13 mouse cellular contexts compared by ENCODE assay signal in genomic region chr12:86181320-86181751, GRCm38 (mm10).
DNase-seq lines count a peak whose midpoint lies in the region; ATAC-seq and TF ChIP-seq lines count a peak whose summit lies in the region.
"Had no signal": no experiment of that assay in that cellular context is flagged by ENCODE, and none has a peak within 500 bp of the region (broad histone marks: within the 10 kb centered on the region; RNA-seq: fewer than 3 reads in every experiment).

No protein-coding gene starts in this region.

- H3K27me3 ChIP-seq in forebrain, embryonic 10.5 days (ENCODE audit: poor library complexity, severe bottlenecking) = peaks cover 10% of the 10 kb centered on the region; the same call in 1 of the 2 replicates
- H3K27me3 ChIP-seq in hindbrain, embryonic 15.5 days = no peaks in the 10 kb centered on the region
- 0 out of 2 replicates have a peak, but pooled peaks cover 4% of the 10 kb centered on the region for H3K27me3 ChIP-seq in neural tube, embryonic 12.5 days (replicated peaks)
- H3K27me3 ChIP-seq in kidney, adult 2 months (replicated peaks; ENCODE audit: control insufficient read depth, insufficient read depth, low read length) = no peaks in the 10 kb centered on the region
- H3K27me3 ChIP-seq: heart, embryonic 12.5 days had no signal

- peaks cover 36% of the 10 kb centered on the region for H3K4me1 ChIP-seq in forebrain, embryonic 10.5 days
- H3K4me1 ChIP-seq in hindbrain, embryonic 15.5 days (replicated peaks) = peaks cover 27% of the 10 kb centered on the region
- peaks cover 20% of the 10 kb centered on the region for H3K4me1 ChIP-seq in neural tube, embryonic 12.5 days
- no peaks in the 10 kb centered on the region for H3K4me1 ChIP-seq in kidney, adult 2 months (ENCODE audit: control insufficient read depth, insufficient read depth, low read length)

- peak; percentile 51 for DNase-seq in ZHBTc4 (ENCODE audit: low read depth, low spot score)
- DNase-seq in forebrain, embryonic 10.5 days (ENCODE audit: extremely low spot score, low spot score) = no peak
- no peak for DNase-seq in kidney, adult 2 months
- DNase-seq in right cerebral cortex, adult 2 months (ENCODE audit: low spot score in 2 of 2) = no peak
- DNase-seq: lung, embryonic 14.5 days; right cerebral cortex, postnatal 25 days had no signal

- H3K9ac ChIP-seq in hindbrain, embryonic 15.5 days = no peak overlapping the region
- no peak overlapping the region for H3K9ac ChIP-seq in neural tube, embryonic 12.5 days
- H3K9ac ChIP-seq: heart, embryonic 12.5 days; limb, embryonic 12.5 days; lung, embryonic 14.5 days had no signal

- no peaks in the 10 kb centered on the region for H3K36me3 ChIP-seq in forebrain, embryonic 10.5 days (replicated peaks)
- no peaks in the 10 kb centered on the region for H3K36me3 ChIP-seq in hindbrain, embryonic 15.5 days
- H3K36me3 ChIP-seq in neural tube, embryonic 12.5 days = no peaks in the 10 kb centered on the region
- H3K36me3 ChIP-seq in kidney, adult 2 months (ENCODE audit: control insufficient read depth, insufficient read depth, low read length) = no peaks in the 10 kb centered on the region
- H3K36me3 ChIP-seq: heart, embryonic 12.5 days; limb, embryonic 12.5 days had no signal

- no peak overlapping the region for H3K4me2 ChIP-seq in hindbrain, embryonic 15.5 days
- H3K4me2 ChIP-seq in neural tube, embryonic 12.5 days (replicated peaks) = 0 out of 2 replicates have a peak overlapping the region, but pooled peaks have one; percentile 15
- H3K4me2 ChIP-seq: heart, embryonic 12.5 days; limb, embryonic 12.5 days; lung, embryonic 14.5 days had no signal

- TF ChIP-seq CTCF in kidney, adult 2 months (conservative IDR thresholded peaks at IDR 0.05; ENCODE audit: insufficient read depth, insufficient read length, low read depth, low read length) = no peak

- no peak for TF ChIP-seq POLR2A in kidney, adult 2 months (IDR thresholded peaks at IDR 0.05; ENCODE audit: low read depth, low read length)

- no peaks in the 10 kb centered on the region for H3K9me3 ChIP-seq in forebrain, embryonic 10.5 days
- no peaks in the 10 kb centered on the region for H3K9me3 ChIP-seq in hindbrain, embryonic 15.5 days
- H3K9me3 ChIP-seq in neural tube, embryonic 12.5 days = no peaks in the 10 kb centered on the region
- H3K9me3 ChIP-seq: heart, embryonic 12.5 days; limb, embryonic 12.5 days had no signal

- peak; percentile 63 for ATAC-seq in hindbrain, embryonic 15.5 days (ENCODE audit: low FRiP score, low read depth)
- peak; percentile 75 for ATAC-seq in neural tube, embryonic 12.5 days (ENCODE audit: low FRiP score, low read depth)
- ATAC-seq in erythroid progenitor cell, adult 5-6 weeks (replicated peaks; ENCODE audit: low FRiP score, poor library complexity, severe bottlenecking) = no peak
- ATAC-seq in megakaryocyte-erythroid progenitor cell, adult 5-6 weeks (replicated peaks; ENCODE audit: low FRiP score, low TSS enrichment, poor library complexity, severe bottlenecking) = no peak
- ATAC-seq: inflammation-experienced regulatory T-cells, adult 6 months had no signal

- 27% methylated on average over 8 of the region's 8 CpGs for WGBS in forebrain, embryonic 10.5 days
- 17% methylated on average over 8 of the region's 8 CpGs for WGBS in hindbrain, embryonic 15.5 days
- 17% methylated on average over 8 of the region's 8 CpGs for WGBS in neural tube, embryonic 12.5 days
- WGBS in kidney, adult 2 months = 29% methylated on average over 8 of the region's 8 CpGs

- no peak overlapping the region for H3K4me3 ChIP-seq in forebrain, embryonic 10.5 days
- no peak overlapping the region for H3K4me3 ChIP-seq in hindbrain, embryonic 15.5 days
- no peak overlapping the region for H3K4me3 ChIP-seq in neural tube, embryonic 12.5 days
- no peak overlapping the region for H3K4me3 ChIP-seq in kidney, adult 2 months (ENCODE audit: insufficient read depth, low read depth, low read length)
- H3K4me3 ChIP-seq: heart, embryonic 12.5 days; limb, embryonic 12.5 days had no signal

- H3K27ac ChIP-seq in forebrain, embryonic 10.5 days = peak overlapping the region; percentile 35
- H3K27ac ChIP-seq in hindbrain, embryonic 15.5 days (replicated peaks) = no peak overlapping the region
- no peak overlapping the region for H3K27ac ChIP-seq in neural tube, embryonic 12.5 days
- H3K27ac ChIP-seq in kidney, adult 2 months (ENCODE audit: insufficient read depth, low read depth, low read length) = no peak overlapping the region
- H3K27ac ChIP-seq: limb, embryonic 12.5 days had no signal

Comparison
In these comparisons a context has a peak if more than half of its experiments do, and no peak if none do; other contexts are left out.
1. ATAC-seq: peak in hindbrain, embryonic 15.5 days (single experiment) and neural tube, embryonic 12.5 days (single experiment); none in erythroid progenitor cell, adult 5-6 weeks (single experiment) and megakaryocyte-erythroid progenitor cell, adult 5-6 weeks (single experiment).